Mouse (Mus musculus): ENCODE measurements at regions not wholly inside any gene's neighbourhood (a gene's known extent, or its start where the extent isn't known, plus 50 kb on each side); places are given as distances from the start of the nearest gene placed in this dataset.

DNA sequence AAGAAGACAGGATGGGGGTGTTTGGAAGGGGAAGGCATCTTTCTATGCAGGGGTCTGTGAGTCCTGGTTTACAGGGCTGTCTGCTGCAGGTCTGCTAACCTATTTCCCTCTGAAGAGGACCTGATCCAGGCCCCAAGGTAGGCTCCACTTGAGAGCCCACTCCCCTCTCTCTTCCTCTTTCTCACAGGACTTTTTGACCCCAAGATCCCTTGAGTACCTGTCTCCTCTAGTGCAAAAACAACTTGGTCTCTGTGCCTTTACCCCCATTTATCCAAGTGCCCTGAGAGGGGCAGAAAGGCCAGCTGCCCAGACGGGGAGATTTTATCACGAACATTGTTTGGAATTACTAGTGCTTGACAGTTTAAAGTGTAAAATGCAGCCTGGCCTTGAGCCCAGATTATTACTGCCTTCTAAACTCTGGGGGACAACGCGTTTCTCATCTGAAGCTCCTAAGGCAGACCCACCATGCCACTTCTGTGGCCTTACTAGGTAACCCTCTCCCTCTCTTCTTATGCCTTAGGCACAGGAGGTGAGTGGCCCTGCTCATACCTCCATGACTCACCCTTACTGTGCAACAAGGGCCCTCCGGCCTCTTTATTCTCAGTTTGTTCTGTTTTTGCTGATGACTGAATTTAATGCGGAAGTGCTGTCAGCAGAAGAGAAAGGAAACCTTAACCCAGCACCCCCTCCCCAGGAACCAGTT is 117.8 kb downstream of the Tomm20 start:
- no peak for TF ChIP-seq CTCF (IDR thresholded peaks at IDR 0.05; ENCODE audit: extremely low read depth, insufficient read length, insufficient replicate concordance, low read depth, low read length)
- TF ChIP-seq POLR2A (IDR thresholded peaks at IDR 0.05; ENCODE audit: low read depth, low read length) = no peak

Measured in small intestine, adult 2 months (tissue).